Mouse (Mus musculus) heart, postnatal 0 days (tissue): ENCODE results near the gene Wnt2b. TPM values are rescaled to one million over a fixed set of nuclear protein-coding genes. Genes with fewer than 3 reads are reported as not detected.

Source experiments
- ATAC-seq: fragments of 200-750 bp; cut with Nextera tagmentation; 2 replicates; pipeline ENCODE4 v1.8.0; 2017; ENCODE audit warnings: low read depth, moderate number of reproducible peaks, moderate library complexity; ENCODE audit not compliant: insufficient read depth
- DNase-seq: peaks from one replicate; pipeline ENCODE4 v3.0.0-alpha.2; 2016; ENCODE audit warnings: low spot score
- H3K27ac ChIP-seq: fragments of 300-500 bp; sonication (generic); 2 replicates; pipeline ENCODE4 v1.5.1; 2014; ENCODE audit warnings: low read depth, mild to moderate bottlenecking
- H3K27me3 ChIP-seq: fragments of 300-500 bp; sonication (generic); 2 replicates; pipeline ENCODE4 v1.6.1; 2014; ENCODE audit warnings: low read length, mixed read lengths; ENCODE audit not compliant: control insufficient read depth, insufficient read depth
- H3K36me3 ChIP-seq: fragments of 300-500 bp; sonication (generic); replicated peaks from 2 replicates; pipeline ENCODE4 v1.6.1; 2014; ENCODE audit warnings: low read length, mixed read lengths; ENCODE audit not compliant: control insufficient read depth, insufficient read depth
- H3K4me1 ChIP-seq: fragments of 300-500 bp; sonication (generic); 2 replicates; pipeline ENCODE4 v1.6.1; 2014; ENCODE audit warnings: antibody characterized with exemption; ENCODE audit not compliant: control insufficient read depth, insufficient read depth
- H3K4me2 ChIP-seq: fragments of 300-500 bp; sonication (generic); 2 replicates; pipeline ENCODE4 v1.6.1; 2014; ENCODE audit warnings: low read depth, mild to moderate bottlenecking, low read length, moderate library complexity
- H3K4me3 ChIP-seq: fragments of 300-500 bp; sonication (generic); 2 replicates; pipeline ENCODE4 v1.5.1; 2014; ENCODE audit warnings: low read depth, low read length
- H3K9ac ChIP-seq: fragments of 300-500 bp; sonication (generic); replicated peaks from 2 replicates; pipeline ENCODE4 v1.6.1; 2014; ENCODE audit warnings: low read depth, low read length, mixed read lengths
- H3K9me3 ChIP-seq: fragments of 300-500 bp; sonication (generic); replicated peaks from 2 replicates; pipeline ENCODE4 v1.6.1; 2016; ENCODE audit warnings: low read length; ENCODE audit not compliant: control insufficient read depth
- CTCF ChIP-seq: IDR thresholded peaks from 2 replicates; pipeline ENCODE4 v1.5.1; 2016; ENCODE audit warnings: antibody characterized with exemption, control low read depth, low read depth
- EP300 ChIP-seq: IDR thresholded peaks from 2 replicates; pipeline ENCODE4 v1.6.1; 2016; ENCODE audit warnings: antibody characterized with exemption, low read depth
- WGBS: fragments of 180-500 bp; shearing (Covaris S2); extraction: QIAGEN DNeasy Blood & Tissue Kit; methylation state at CpG from one replicate; pipeline ENCODE4 v1.1.7; 2014; 5-methylcytosine and 5-hydroxymethylcytosine counted together
- polyA plus RNA-seq: library from polyadenylated mRNA; unstranded; fragments of >200 nt; fragmentation: Nextera tagmentation; extraction: Ambion mirVana; gene quantifications from 2 replicates; pipeline ENCODE4 v1.2.1, GENCODE M21; 2015
- total RNA-seq: library from RNA; depleted of rRNA; stranded (reverse); fragments of >200 nt; gene quantifications from 2 replicates; pipeline ENCODE4 v1.2.3, GENCODE M21; 2014; ENCODE audit warnings: low replicate concordance

The Wnt2b gene
- total and polyA plus RNA-seq, 2 experiments from 2014 or later, result 0.23 to 0.80 TPM

DNA sequence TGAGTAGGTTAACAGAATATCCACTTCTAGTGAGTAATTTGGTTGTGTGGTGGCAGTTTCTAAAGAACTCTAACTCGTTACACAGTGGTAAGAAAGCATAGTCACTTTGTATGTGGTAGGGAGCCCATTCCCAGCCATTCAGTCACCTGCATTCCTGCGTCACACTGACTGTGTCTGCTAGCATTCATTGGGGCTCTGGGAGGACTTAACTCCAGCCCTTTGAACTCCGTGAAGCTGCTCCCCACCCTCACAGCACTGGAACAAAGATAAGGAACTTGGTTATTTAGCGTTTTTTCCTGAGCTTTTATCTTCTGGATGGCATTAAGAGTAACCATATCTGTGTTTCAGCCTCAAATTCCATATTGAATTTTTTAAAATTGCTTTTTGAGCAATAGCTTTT lies 23.4 kb downstream of the Wnt2b start:
- Histone ChIP-seq H3K27me3 (no peaks in the 10 kb centered on the region), H3K36me3 (peaks cover 36% of the 10 kb centered on the region), H3K4me1 (peaks cover 11% of the 10 kb centered on the region; the same call in 1 of the 2 replicates), H3K9ac (no peak overlapping the region), H3K4me2 (no peak overlapping the region), H3K9me3 (no peaks in the 10 kb centered on the region), H3K4me3 (no peak overlapping the region), H3K27ac (no peak overlapping the region)
- TF ChIP-seq CTCF (no peak), EP300 (no peak)
- DNase-seq (no peak), ATAC-seq (no peak)
- WGBS, result 59% methylated on average over 4 of the region's 4 CpGs

GRCm38 (mm10) chr3:104937728-104938305 lies 23.9 kb downstream of the Wnt2b start:
- ATAC-seq (no peak), DNase-seq (no peak)
- no peaks in the 10 kb centered on the region for H3K9me3 ChIP-seq
- 64% methylated on average over 2 of the region's 2 CpGs for WGBS
- H3K36me3 ChIP-seq, result peaks cover 37% of the 10 kb centered on the region
- no peak overlapping the region for H3K4me2 ChIP-seq
- no peak overlapping the region for H3K4me3 ChIP-seq
- no peak overlapping the region for H3K9ac ChIP-seq
- TF ChIP-seq CTCF, result no peak
- TF ChIP-seq EP300, result no peak
- H3K27ac ChIP-seq, result no peak overlapping the region
- peaks cover 6% of the 10 kb centered on the region; the same call in 1 of the 2 replicates for H3K4me1 ChIP-seq
- H3K27me3 ChIP-seq, result no peaks in the 10 kb centered on the region

- H3K36me3 ChIP-seq, result peaks cover 40% of the 10 kb centered on the region
Observed at GRCm38 (mm10) chr3:104929385-104929784, 32.3 kb downstream of the Wnt2b start.

DNA sequence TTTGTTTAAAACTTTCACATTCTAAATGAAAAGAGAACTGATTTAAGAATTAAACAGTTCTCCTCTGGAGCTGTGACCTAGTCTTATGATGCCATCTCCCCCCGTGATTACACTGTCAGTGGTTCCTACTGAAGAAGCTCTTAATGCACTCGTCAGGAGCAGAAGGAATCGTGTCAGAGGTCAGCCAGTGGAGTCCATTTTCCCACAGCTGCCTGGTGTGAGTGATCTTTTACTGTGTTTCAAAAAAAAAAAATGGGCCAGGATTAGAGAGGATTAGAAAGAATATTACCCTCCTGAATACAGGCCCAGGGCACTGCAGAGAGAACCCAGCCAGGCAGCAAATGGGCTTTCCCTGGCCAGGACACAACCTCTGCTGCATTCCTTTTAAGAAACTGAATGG lies 46.7 kb downstream of the Wnt2b start:
- H3K4me3 ChIP-seq, result no peak overlapping the region
- H3K9me3 ChIP-seq, result no peaks in the 10 kb centered on the region
- H3K4me2 ChIP-seq, result no peak overlapping the region
- no peak for ATAC-seq
- no peaks in the 10 kb centered on the region for H3K4me1 ChIP-seq
- WGBS, result 75% methylated on average over 3 of the region's 3 CpGs
- peaks cover 21% of the 10 kb centered on the region for H3K36me3 ChIP-seq
- DNase-seq, result no peak
- H3K27ac ChIP-seq, result no peak overlapping the region
- H3K9ac ChIP-seq, result no peak overlapping the region
- no peak for TF ChIP-seq EP300
- TF ChIP-seq CTCF, result no peak
- H3K27me3 ChIP-seq, result no peaks in the 10 kb centered on the region

More at GRCm38 (mm10) chr3:104929385-104929784, 32.3 kb downstream of the Wnt2b start:
- Histone ChIP-seq H3K27ac (no peak overlapping the region), H3K27me3 (no peaks in the 10 kb centered on the region), H3K9ac (no peak overlapping the region), H3K4me2 (no peak overlapping the region), H3K9me3 (no peaks in the 10 kb centered on the region), H3K4me1 (no peaks in the 10 kb centered on the region), H3K4me3 (no peak overlapping the region)
- 81% methylated on average over 6 of the region's 6 CpGs for WGBS
- ATAC-seq (no peak), DNase-seq (no peak)
- TF ChIP-seq CTCF, result no peak
- TF ChIP-seq EP300, result no peak

GRCm38 (mm10) chr3:104909195-104909594 lies 52.5 kb downstream of the Wnt2b start:
- WGBS, result 93% methylated on average over 6 of the region's 6 CpGs
- no peak for DNase-seq
- no peaks in the 10 kb centered on the region for H3K9me3 ChIP-seq
- H3K27ac ChIP-seq, result no peak overlapping the region
- no peak for TF ChIP-seq CTCF
- TF ChIP-seq EP300, result no peak
- no peak overlapping the region for H3K4me2 ChIP-seq
- no peak overlapping the region for H3K4me3 ChIP-seq
- ATAC-seq, result no peak
- peaks cover 28% of the 10 kb centered on the region for H3K36me3 ChIP-seq
- no peaks in the 10 kb centered on the region for H3K27me3 ChIP-seq
- H3K9ac ChIP-seq, result no peak overlapping the region
- no peaks in the 10 kb centered on the region for H3K4me1 ChIP-seq

- Histone ChIP-seq H3K4me2 (no peak overlapping the region), H3K27ac (no peak overlapping the region), H3K36me3 (peaks cover 35% of the 10 kb centered on the region), H3K4me1 (no peaks in the 10 kb centered on the region), H3K9ac (no peak overlapping the region), H3K27me3 (no peaks in the 10 kb centered on the region), H3K9me3 (no peaks in the 10 kb centered on the region), H3K4me3 (no peak overlapping the region)
- DNase-seq (no peak), ATAC-seq (no peak)
- WGBS, result 44% methylated on average over 3 of the region's 3 CpGs
- no peak for TF ChIP-seq CTCF
Observed at GRCm38 (mm10) chr3:104906007-104906406, 55.7 kb downstream of the Wnt2b start.
